23 mouse cellular contexts compared by ENCODE assay signal in genomic region chr19:54947583-54947982, GRCm38 (mm10).
"Had no signal": no experiment of that assay in that cellular context is flagged by ENCODE, and none has a peak within 500 bp of the region (broad histone marks: within the 10 kb centered on the region; RNA-seq: fewer than 3 reads in every experiment).

No protein-coding gene starts in this region.

- H3K27me3 ChIP-seq: heart, embryonic 13.5 days; heart, embryonic 15.5 days; hindbrain, embryonic 12.5 days; hindbrain, embryonic 15.5 days; limb, embryonic 13.5 days; limb, embryonic 15.5 days; liver, embryonic 12.5 days had no signal

- H3K4me1 ChIP-seq: heart, embryonic 13.5 days; heart, embryonic 15.5 days; limb, embryonic 13.5 days; limb, embryonic 15.5 days; liver, embryonic 12.5 days had no signal

- H3K9me3 ChIP-seq: heart, embryonic 13.5 days; heart, embryonic 15.5 days; hindbrain, embryonic 12.5 days; hindbrain, embryonic 15.5 days; limb, embryonic 13.5 days; limb, embryonic 15.5 days; liver, embryonic 12.5 days had no signal

- H3K4me2 ChIP-seq: heart, embryonic 11.5 days; heart, embryonic 13.5 days; heart, embryonic 15.5 days; hindbrain, embryonic 12.5 days; hindbrain, embryonic 15.5 days; limb, embryonic 13.5 days; limb, embryonic 15.5 days; liver, embryonic 12.5 days had no signal

- H3K27ac ChIP-seq: heart, adult 2 months; heart, embryonic 13.5 days; heart, embryonic 15.5 days; hindbrain, embryonic 12.5 days; hindbrain, postnatal 0 days; kidney, postnatal 0 days; layer of hippocampus, adult 2 months; left cerebral cortex, adult 2 months; limb, embryonic 13.5 days; limb, embryonic 15.5 days; liver, embryonic 12.5 days; liver, embryonic 14.5 days had no signal

- H3K4me3 ChIP-seq: heart, adult 2 months; heart, embryonic 13.5 days; heart, embryonic 15.5 days; hindbrain, embryonic 12.5 days; hindbrain, embryonic 15.5 days; layer of hippocampus, adult 2 months; left cerebral cortex, adult 2 months; limb, embryonic 13.5 days; limb, embryonic 15.5 days; liver, embryonic 12.5 days had no signal

- H3K36me3 ChIP-seq: heart, embryonic 13.5 days; heart, embryonic 15.5 days; hindbrain, embryonic 12.5 days; hindbrain, embryonic 15.5 days; limb, embryonic 13.5 days; limb, embryonic 15.5 days; liver, embryonic 12.5 days had no signal

- DNase-seq: gastrocnemius, postnatal 14 days; gastrocnemius, postnatal 36 days; heart, adult 11 months; heart, adult 2 months; heart, postnatal 14 days; heart, postnatal 36 days; kidney, adult 18-20 months; kidney, adult 8-10 months; kidney, postnatal 4 days; left cerebral cortex, postnatal 4 days had no signal

- ATAC-seq: liver, embryonic 12.5 days had no signal

- H3K9ac ChIP-seq: heart, embryonic 13.5 days; heart, embryonic 15.5 days; hindbrain, embryonic 12.5 days; hindbrain, embryonic 15.5 days; limb, embryonic 13.5 days; limb, embryonic 15.5 days; liver, embryonic 12.5 days; liver, embryonic 14.5 days had no signal
